Mouse (Mus musculus) urinary bladder, postnatal 36 days (tissue): Measurements from ENCODE around the gene Tnfsf18.

ENCODE experiments used
- DNase-seq, 2 experiments: peaks; one replicate each; pipeline ENCODE4 v3.0.0; 2022; ENCODE audit warnings: low spot score in 2 of 2, mixed read lengths in 1 of 2

The Tnfsf18 gene

GRCm38 (mm10) chr1:161494343-161494742 lies at the start of gene Tnfsf18:
Tnfsf18 (plus strand) TSS chr1:161494655.
- DNase-seq, result peak in 1 of 2 experiments; percentile 51

GRCm38 (mm10) chr1:161444858-161445257 lies 49.6 kb upstream of the Tnfsf18 start:
- peak; percentile 56 to 61 for DNase-seq

- DNase-seq, result no peak
Measured at GRCm38 (mm10) chr1:161451683-161452245, 42.7 kb upstream of the Tnfsf18 start.

GRCm38 (mm10) chr1:161452250-161452649 lies 42.2 kb upstream of the Tnfsf18 start:
- DNase-seq, result no peak

- DNase-seq, result peak in 1 of 2 experiments; percentile 41
Measured at GRCm38 (mm10) chr1:161463388-161464085, 30.9 kb upstream of the Tnfsf18 start.

GRCm38 (mm10) chr1:161477221-161477620 lies 17.2 kb upstream of the Tnfsf18 start:
- no peak for DNase-seq

- no peak for DNase-seq
Measured at GRCm38 (mm10) chr1:161479854-161480253, 14.6 kb upstream of the Tnfsf18 start.

GRCm38 (mm10) chr1:161482211-161482610 lies 12.2 kb upstream of the Tnfsf18 start:
- DNase-seq, result peak; percentile 23 to 24

- DNase-seq, result no peak
Measured at GRCm38 (mm10) chr1:161487069-161487468, 7.4 kb upstream of the Tnfsf18 start.

- no peak for DNase-seq
Measured at GRCm38 (mm10) chr1:161491766-161492165, 2.7 kb upstream of the Tnfsf18 start.

- no peak for DNase-seq
Measured at GRCm38 (mm10) chr1:161496866-161497645, 2.6 kb downstream of the Tnfsf18 start.

- DNase-seq, result no peak
Measured at GRCm38 (mm10) chr1:161500114-161500810, 5.8 kb downstream of the Tnfsf18 start.

GRCm38 (mm10) chr1:161500811-161501146 lies 6.3 kb downstream of the Tnfsf18 start:
- no peak for DNase-seq

- DNase-seq, result no peak
Measured at GRCm38 (mm10) chr1:161506317-161506716, 11.9 kb downstream of the Tnfsf18 start.

GRCm38 (mm10) chr1:161507623-161508047 lies 13.2 kb downstream of the Tnfsf18 start:
- peak; percentile 36 to 37 for DNase-seq

- no peak for DNase-seq
Measured at GRCm38 (mm10) chr1:161517355-161517754, 22.9 kb downstream of the Tnfsf18 start.

- DNase-seq, result no peak
Measured at GRCm38 (mm10) chr1:161520223-161520622, 25.8 kb downstream of the Tnfsf18 start.

GRCm38 (mm10) chr1:161528173-161528572 lies 33.7 kb downstream of the Tnfsf18 start:
- DNase-seq, result no peak

GRCm38 (mm10) chr1:161550596-161551095 lies 56.2 kb downstream of the Tnfsf18 start:
- no peak for DNase-seq

- no peak for DNase-seq
Measured at GRCm38 (mm10) chr1:161552098-161552497, 57.6 kb downstream of the Tnfsf18 start.
